Mouse (Mus musculus): ENCODE results near the gene Mipol1. TPM values are rescaled to one million over a fixed set of nuclear protein-coding genes. Genes with fewer than 3 reads are reported as not detected.
"Not testable (repeated sequence)": the region's sequence is repeated elsewhere in the genome, so short reads cannot be mapped to it uniquely, and the experiment has no call there.

Mipol1 gene
- polyA plus RNA-seq, 1 experiment from 2014 or later = 5.6 TPM

DNA sequence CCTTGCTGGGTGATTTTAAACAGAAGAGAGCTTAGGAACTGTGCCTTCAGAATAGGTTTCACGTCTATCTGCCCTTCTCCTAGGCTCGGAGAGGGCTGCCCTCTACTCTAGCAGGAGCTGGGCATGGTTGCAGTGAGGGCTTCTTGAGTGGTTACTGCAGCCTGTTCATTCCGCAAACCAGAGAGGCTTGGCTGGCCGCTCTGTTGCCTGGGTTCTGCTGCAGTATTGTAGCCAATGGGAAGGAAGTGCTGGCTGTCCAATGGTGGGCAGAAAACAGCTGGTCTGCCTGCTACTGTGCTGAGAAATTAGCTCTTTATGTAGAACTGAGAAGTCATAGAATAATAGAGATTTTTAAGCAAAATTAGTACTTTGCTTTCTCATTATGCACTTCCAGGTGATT, 169.3 kb downstream of the Mipol1 start:
- no peak overlapping the region for H3K27ac ChIP-seq
- no peaks in the 10 kb centered on the region for H3K27me3 ChIP-seq
- peaks cover 3% of the 10 kb centered on the region for H3K4me1 ChIP-seq (replicated peaks)
- no peak overlapping the region for H3K4me2 ChIP-seq
- ATAC-seq (ENCODE audit: low FRiP score) = peak; percentile 61
- H3K9me3 ChIP-seq = no peaks in the 10 kb centered on the region
- H3K4me3 ChIP-seq = no peak overlapping the region
- no peaks in the 10 kb centered on the region for H3K36me3 ChIP-seq
- no peak overlapping the region for H3K9ac ChIP-seq
- WGBS = 37% methylated on average over 4 of the region's 4 CpGs

DNA sequence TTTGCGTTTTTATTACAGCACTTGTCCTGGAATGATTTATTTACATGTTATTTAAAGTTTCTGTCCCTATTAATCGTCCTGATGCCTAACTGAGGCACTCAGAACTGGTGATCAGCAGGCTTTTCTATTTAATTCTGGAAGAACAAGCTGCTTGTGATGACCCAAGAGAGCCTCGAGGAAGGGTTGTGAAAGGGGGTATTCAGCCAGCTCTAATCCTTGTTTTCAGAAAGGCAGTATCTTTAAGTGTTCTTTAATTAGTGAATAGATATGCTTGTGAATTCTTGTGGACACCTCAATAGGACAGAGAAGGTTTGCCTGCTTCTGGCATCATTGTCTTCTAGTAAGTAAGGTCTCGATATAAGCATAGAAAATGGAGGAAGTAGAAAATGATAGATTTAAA, 170.0 kb downstream of the Mipol1 start:
- Histone ChIP-seq H3K27me3 (no peaks in the 10 kb centered on the region), H3K9ac (no peak overlapping the region), H3K4me3 (no peak overlapping the region), H3K4me2 (no peak overlapping the region), H3K9me3 (no peaks in the 10 kb centered on the region), H3K4me1 (replicated peaks) (peaks cover 3% of the 10 kb centered on the region), H3K27ac (no peak overlapping the region), H3K36me3 (no peaks in the 10 kb centered on the region)
- ATAC-seq (ENCODE audit: low FRiP score) = no peak
- WGBS = 26% methylated on average over 4 of the region's 4 CpGs

DNA sequence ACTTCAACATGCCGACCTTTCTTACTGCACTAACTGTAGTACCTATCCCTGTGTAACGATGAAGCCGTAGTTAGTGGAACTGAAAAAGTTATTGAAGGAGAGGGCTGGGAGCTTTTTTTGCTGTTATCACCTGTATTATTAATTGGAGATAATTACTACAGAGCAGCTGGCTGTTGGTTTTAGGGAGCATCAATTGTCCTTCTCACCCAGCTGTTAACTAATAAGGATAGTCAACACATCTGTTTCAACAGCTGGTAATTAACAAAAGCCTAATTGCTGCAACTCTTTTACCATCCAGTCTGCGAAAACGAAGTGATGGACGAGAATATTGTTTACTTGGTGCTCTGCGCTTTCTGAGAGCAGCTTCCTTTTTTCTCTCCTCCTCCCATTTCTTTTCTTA, 170.9 kb downstream of the Mipol1 start:
- Histone ChIP-seq H3K4me3 (no peak overlapping the region), H3K27ac (no peak overlapping the region), H3K9me3 (no peaks in the 10 kb centered on the region), H3K27me3 (no peaks in the 10 kb centered on the region), H3K9ac (no peak overlapping the region), H3K36me3 (no peaks in the 10 kb centered on the region), H3K4me1 (replicated peaks) (peaks cover 3% of the 10 kb centered on the region), H3K4me2 (no peak overlapping the region)
- ATAC-seq (ENCODE audit: low FRiP score) = no peak
- 38% methylated on average over 7 of the region's 7 CpGs for WGBS

DNA sequence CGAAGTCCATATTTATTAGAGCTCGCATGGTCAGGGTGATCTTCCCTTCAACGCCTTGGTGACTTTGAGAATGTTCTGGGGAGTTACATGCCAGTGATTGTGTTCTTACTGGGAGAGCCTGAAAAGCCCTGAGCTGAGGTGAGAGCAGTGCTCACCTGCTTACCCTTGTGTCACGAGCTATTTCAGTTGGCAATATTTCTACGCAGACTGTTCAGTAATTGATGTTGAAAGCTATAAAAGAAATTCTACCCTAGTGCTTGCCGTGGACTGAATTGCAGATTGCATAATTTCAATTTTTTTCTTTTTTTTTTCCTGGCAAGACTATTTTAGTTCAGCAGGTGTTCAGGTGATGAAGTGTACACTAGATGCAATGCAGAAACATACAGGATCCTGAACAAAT, 172.1 kb downstream of the Mipol1 start:
- Histone ChIP-seq H3K36me3 (no peaks in the 10 kb centered on the region), H3K27ac (no peak overlapping the region), H3K4me3 (no peak overlapping the region), H3K9ac (no peak overlapping the region), H3K4me1 (replicated peaks) (peaks cover 3% of the 10 kb centered on the region), H3K9me3 (no peaks in the 10 kb centered on the region), H3K27me3 (no peaks in the 10 kb centered on the region), H3K4me2 (no peak overlapping the region)
- ATAC-seq (ENCODE audit: low FRiP score) = no peak
- WGBS = 80% methylated on average over 6 of the region's 6 CpGs

DNA sequence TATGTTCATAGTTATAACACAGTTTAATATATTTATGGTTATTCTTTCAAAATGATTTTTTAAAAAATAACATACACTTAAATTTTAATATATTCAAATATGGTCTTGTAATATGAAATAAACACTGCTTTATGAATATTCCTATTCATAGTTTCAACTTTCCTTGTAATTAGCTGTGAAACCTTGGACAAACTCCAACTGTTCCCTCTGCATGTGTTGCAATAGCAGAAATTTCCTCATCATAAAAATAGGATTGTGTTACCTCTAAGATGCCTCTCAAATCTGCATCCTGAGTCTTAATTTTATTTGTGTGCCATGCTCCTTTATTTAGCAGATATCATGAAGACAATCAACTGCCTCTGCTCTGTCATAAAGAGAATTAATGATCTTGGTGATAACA, 179.7 kb downstream of the Mipol1 start:
- no peak for ATAC-seq (ENCODE audit: low FRiP score)
- Histone ChIP-seq H3K27me3 (no peaks in the 10 kb centered on the region), H3K9ac (no peak overlapping the region), H3K27ac (no peak overlapping the region), H3K36me3 (no peaks in the 10 kb centered on the region), H3K4me2 (no peak overlapping the region), H3K9me3 (no peaks in the 10 kb centered on the region), H3K4me1 (replicated peaks) (no peaks in the 10 kb centered on the region), H3K4me3 (no peak overlapping the region)

DNA sequence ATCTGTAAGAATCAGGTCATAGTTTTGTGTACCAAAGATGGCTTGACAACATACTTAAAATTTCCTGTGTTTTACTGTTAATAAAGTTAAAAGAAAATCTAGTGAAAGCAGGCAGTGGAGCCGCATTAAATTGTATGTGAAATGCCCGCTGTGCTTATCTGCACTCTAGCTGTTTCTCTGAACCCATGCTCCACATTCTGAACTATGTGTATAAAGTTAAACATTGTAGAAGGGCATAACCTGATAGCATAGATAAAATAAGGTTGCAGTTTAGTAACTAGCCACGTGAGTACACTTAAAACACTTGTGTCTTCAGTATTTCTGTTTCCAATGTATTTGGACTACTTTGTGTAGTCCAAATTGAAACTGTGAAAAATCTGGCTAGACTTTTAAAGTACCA, 183.6 kb downstream of the Mipol1 start:
- H3K4me2 ChIP-seq = no peak overlapping the region
- ATAC-seq (ENCODE audit: low FRiP score) = no peak
- H3K27me3 ChIP-seq = no peaks in the 10 kb centered on the region
- no peak overlapping the region for H3K4me3 ChIP-seq
- H3K9ac ChIP-seq = no peak overlapping the region
- H3K27ac ChIP-seq = no peak overlapping the region
- H3K4me1 ChIP-seq (replicated peaks) = no peaks in the 10 kb centered on the region
- 87% methylated on average over 3 of the region's 3 CpGs for WGBS
- H3K9me3 ChIP-seq = no peaks in the 10 kb centered on the region
- no peaks in the 10 kb centered on the region for H3K36me3 ChIP-seq

DNA sequence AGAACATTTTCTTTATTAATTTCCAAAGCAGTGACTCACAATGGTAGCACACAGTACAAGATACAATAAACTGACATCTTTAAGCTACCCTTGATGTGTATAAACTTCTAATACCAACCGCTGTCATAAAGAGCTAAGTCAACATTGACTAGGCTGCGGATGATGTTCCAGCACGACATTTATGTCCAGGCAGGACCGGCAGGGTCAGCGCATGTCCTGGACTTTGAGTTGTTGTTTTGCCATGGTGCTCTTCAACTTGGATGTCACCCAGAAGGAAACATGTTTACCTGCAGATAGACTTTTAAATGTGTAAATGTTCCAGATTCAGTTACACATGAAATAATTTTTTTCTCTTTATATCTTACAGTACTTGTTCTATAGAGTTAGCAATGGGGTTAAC, 194.7 kb downstream of the Mipol1 start:
- no peak for ATAC-seq (ENCODE audit: low FRiP score)
- H3K27ac ChIP-seq = no peak overlapping the region
- no peak overlapping the region for H3K9ac ChIP-seq
- H3K9me3 ChIP-seq = no peaks in the 10 kb centered on the region
- H3K4me3 ChIP-seq = no peak overlapping the region
- 96% methylated on average over 5 of the region's 5 CpGs for WGBS
- H3K27me3 ChIP-seq = no peaks in the 10 kb centered on the region
- no peak overlapping the region for H3K4me2 ChIP-seq
- H3K36me3 ChIP-seq = no peaks in the 10 kb centered on the region
- no peaks in the 10 kb centered on the region for H3K4me1 ChIP-seq (replicated peaks)

DNA sequence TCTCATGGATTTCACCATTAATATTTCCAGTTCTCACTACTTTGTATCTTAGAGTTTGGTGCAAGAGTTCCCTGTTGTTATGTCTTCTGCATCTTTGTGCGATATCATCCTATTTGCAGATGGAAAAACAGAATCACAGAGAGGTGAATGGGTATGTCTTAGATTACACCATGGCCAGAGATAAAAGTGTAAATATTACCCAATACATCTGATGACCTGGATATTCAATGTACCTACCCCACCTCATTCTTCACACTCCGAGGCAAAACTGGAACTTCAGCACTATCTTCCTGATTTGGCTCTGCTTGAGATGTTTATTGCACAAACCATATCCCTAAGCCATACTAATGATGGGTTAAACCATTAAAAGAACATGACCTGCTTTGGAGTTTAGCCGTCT, 198.0 kb downstream of the Mipol1 start:
- no peaks in the 10 kb centered on the region for H3K36me3 ChIP-seq
- H3K27ac ChIP-seq = no peak overlapping the region
- H3K4me2 ChIP-seq = no peak overlapping the region
- no peak for ATAC-seq (ENCODE audit: low FRiP score)
- no peak overlapping the region for H3K9ac ChIP-seq
- no peaks in the 10 kb centered on the region for H3K27me3 ChIP-seq
- no peaks in the 10 kb centered on the region for H3K4me1 ChIP-seq (replicated peaks)
- 93% methylated on average over 3 of the region's 3 CpGs for WGBS
- no peaks in the 10 kb centered on the region for H3K9me3 ChIP-seq
- H3K4me3 ChIP-seq = no peak overlapping the region

DNA sequence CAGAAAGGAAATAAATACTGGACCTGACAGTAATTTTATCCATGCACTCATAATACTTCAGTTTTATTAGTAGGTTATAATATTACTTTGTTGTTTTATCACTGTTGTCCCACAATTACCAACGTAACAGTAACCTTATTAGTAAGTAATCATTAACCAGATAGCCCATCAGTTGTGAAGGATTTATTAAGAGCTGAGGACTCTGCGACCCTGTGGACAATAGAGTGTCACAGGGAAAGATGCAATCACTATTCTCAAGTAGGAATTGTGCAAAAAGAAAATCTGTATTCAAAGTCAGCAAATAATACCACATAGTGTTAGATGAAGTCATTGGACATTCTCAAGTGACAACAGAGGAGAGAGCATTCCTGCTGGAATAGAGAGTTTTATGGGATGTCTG, 198.5 kb downstream of the Mipol1 start:
- Histone ChIP-seq H3K4me3 (no peak overlapping the region), H3K4me2 (no peak overlapping the region), H3K9ac (no peak overlapping the region), H3K27ac (no peak overlapping the region), H3K36me3 (no peaks in the 10 kb centered on the region), H3K27me3 (no peaks in the 10 kb centered on the region), H3K9me3 (no peaks in the 10 kb centered on the region), H3K4me1 (replicated peaks) (no peaks in the 10 kb centered on the region)
- ATAC-seq (ENCODE audit: low FRiP score) = no peak
- WGBS = 49% methylated on average over 2 of the region's 2 CpGs

DNA sequence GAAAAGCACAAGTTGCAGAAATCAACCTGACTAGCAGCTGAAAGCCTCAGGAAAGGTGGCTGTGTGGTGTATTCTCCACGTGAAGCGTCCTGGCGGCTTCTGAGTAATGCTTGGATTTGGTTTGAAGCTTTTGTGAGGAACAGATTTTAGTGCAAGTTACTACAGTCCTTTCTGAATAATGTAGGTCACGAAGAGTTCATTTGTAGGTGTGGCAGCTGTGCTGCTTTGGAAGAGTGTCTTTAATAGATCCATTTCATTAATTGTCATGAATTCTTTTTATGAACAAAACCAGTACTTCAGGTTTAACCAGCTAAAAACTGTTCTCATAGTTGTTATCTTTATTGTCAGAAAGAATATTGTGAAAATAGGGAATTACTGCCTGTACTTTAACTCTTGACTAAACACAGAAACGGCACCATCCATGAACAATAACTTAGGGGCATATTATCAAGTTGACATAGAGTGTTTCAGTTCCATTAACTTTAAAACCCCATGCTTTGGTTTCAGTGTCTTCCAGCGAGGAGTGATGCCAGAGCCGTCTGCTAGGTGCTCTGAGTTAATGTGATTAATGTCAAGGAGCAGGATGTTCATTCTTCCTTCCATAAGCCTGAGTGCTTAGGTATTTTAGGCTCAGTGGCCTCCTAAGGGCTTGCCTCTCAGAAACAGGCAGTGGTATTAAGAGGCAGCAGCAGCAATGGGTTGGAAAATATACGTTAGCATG, 206.9 kb downstream of the Mipol1 start:
- not testable (repeated sequence) for H3K36me3 ChIP-seq; H3K27ac ChIP-seq; H3K9me3 ChIP-seq; ATAC-seq (ENCODE audit: low FRiP score); H3K4me2 ChIP-seq; H3K4me3 ChIP-seq; H3K4me1 ChIP-seq (replicated peaks); H3K9ac ChIP-seq; H3K27me3 ChIP-seq
- WGBS = 68% methylated on average over 8 of the region's 8 CpGs

DNA sequence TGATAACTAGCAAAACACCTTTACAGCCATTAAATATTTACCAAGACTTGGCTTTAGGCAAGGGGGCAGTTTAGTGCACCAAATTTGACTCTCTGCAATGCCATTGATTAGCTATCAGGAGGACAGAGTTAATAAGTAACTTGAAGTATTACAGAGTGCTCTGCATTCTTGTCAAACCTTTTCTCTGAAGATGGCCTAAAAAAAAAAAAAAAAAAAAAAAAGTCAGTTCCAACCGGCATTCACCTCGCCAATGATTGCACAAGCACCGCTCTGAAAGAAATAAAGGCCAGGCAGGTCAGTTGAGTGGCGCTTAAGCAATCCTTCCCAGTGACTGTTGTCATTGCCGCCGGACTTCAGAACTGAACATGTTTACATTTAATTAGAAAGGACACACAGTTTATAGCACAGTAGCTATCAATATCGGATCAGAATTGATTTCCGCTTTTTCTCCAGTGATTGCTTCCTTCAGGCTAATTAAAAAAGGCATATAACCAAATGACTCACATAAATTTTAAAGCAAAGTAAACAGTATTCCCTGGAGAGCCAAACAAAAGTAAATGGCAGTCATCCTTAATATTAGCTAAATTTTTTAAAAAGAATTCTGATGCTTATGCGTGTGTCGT, 214.2 kb downstream of the Mipol1 start:
- ATAC-seq (ENCODE audit: low FRiP score) = no peak
- Histone ChIP-seq H3K27ac (no peak overlapping the region), H3K9me3 (no peaks in the 10 kb centered on the region), H3K4me2 (no peak overlapping the region), H3K4me3 (no peak overlapping the region), H3K4me1 (replicated peaks) (no peaks in the 10 kb centered on the region), H3K27me3 (no peaks in the 10 kb centered on the region), H3K36me3 (no peaks in the 10 kb centered on the region), H3K9ac (no peak overlapping the region)
- 42% methylated on average over 10 of the region's 10 CpGs for WGBS

DNA sequence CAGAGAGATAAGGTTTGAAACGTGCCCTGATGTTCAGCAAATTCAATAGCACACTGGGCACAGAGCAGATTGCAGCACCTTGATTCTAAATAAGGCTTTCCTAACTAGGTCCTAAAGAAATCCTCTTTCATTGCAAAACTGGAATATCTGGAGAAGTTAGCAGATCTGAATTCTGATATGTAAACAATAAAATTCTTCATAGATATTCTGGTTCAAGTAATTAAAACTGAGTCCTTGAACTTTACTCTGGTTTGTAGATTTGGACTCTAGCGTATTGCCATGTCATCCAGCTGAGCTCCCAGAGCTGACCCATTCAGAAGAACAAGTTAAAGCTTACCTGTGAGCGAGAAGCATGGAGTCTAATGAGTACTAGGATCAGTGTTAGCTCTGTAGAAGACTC, 217.1 kb downstream of the Mipol1 start:
- no peak for ATAC-seq (ENCODE audit: low FRiP score)
- H3K4me1 ChIP-seq (replicated peaks) = no peaks in the 10 kb centered on the region
- no peak overlapping the region for H3K9ac ChIP-seq
- H3K4me2 ChIP-seq = no peak overlapping the region
- no peak overlapping the region for H3K27ac ChIP-seq
- no peaks in the 10 kb centered on the region for H3K27me3 ChIP-seq
- no peaks in the 10 kb centered on the region for H3K9me3 ChIP-seq
- 85% methylated on average over 3 of the region's 3 CpGs for WGBS
- no peaks in the 10 kb centered on the region for H3K36me3 ChIP-seq
- H3K4me3 ChIP-seq = no peak overlapping the region

DNA sequence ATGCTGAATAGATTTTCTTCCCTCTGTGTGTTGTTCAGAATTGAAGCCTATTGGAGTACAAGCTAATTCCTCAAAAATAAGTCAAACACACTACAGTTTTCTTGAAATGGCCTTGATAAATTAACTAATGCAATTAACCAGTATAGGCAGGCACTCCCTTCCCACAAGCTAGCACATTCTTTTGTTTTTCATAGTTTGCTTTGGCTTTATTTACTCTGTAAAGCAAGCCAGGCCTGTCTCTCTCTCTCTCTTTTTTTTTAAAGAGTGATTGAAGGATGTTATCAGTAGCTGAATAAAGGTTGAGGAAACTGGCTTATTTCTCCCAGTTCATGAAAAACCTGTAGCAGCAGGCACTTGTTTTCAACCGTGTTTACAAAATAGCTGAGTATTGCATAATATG, 219.1 kb downstream of the Mipol1 start:
- Histone ChIP-seq H3K4me1 (replicated peaks) (no peaks in the 10 kb centered on the region), H3K4me2 (no peak overlapping the region), H3K9me3 (no peaks in the 10 kb centered on the region), H3K27ac (no peak overlapping the region), H3K4me3 (no peak overlapping the region), H3K27me3 (no peaks in the 10 kb centered on the region), H3K36me3 (no peaks in the 10 kb centered on the region), H3K9ac (no peak overlapping the region)
- 71% methylated on average over 1 of the region's 1 CpGs for WGBS
- ATAC-seq (ENCODE audit: low FRiP score) = no peak

Data from hindbrain, embryonic 13.5 days (tissue).